Mouse (Mus musculus): ENCODE data around the gene Oas1a.
"Not testable (repeated sequence)": the region's sequence is repeated elsewhere in the genome, so short reads cannot be mapped to it uniquely, and the experiment has no call there.

The Oas1a gene

GRCm38 (mm10) chr5:120892243-120892660 lies 15.1 kb downstream of the Oas1a start:
- DNase-seq = no peak

GRCm38 (mm10) chr5:120891566-120892242 lies 15.6 kb downstream of the Oas1a start:
- not testable (repeated sequence) for DNase-seq

DNA sequence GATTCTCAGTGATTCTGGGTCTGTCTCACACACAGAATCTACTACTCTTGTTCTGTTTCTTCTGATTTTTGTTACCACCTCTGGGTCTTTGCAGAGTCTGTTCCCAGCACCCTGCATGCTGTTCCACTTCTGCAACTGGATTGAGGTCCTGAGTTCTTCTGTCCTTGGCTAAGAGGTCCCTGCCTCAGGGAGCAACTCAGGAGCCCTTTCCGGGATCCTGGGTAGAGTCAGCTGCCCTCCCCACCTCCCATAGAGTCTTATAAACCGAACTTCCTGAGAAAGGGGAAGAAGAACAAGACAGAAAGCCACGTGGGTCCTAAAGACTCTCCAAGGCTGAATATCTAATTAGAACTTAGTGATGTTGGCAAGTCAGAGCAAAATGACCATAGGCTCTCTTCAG lies 16.3 kb downstream of the Oas1a start:
- no peak for DNase-seq

- no peak for DNase-seq
Measured at GRCm38 (mm10) chr5:120890026-120890425, 17.3 kb downstream of the Oas1a start.

DNA sequence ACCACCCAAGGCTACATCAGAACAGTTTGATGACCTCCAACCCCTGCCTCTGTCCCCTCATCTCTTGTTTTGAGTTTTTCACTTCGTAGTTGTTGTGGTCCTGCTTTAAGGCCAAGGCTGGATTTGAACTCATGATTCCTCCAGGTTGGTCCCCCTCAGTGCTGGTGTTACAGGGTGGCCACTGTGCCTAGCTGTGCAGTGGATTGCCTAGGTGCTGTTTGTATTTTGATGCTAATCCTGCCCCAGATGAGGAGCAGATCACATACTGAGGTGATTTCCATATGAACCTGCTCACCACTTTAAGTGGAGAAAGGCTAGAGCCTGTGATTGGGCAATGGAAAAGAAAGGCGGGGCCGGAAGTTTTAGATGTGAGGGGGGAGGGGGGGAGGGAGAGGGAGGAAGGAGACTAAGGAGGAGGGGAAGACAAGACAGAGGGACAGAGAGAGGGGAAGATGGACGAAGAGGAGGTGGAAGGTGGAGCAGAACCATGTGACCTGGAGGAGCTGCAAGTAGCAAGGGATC lies 19.0 kb downstream of the Oas1a start:
- not testable (repeated sequence) for DNase-seq

DNA sequence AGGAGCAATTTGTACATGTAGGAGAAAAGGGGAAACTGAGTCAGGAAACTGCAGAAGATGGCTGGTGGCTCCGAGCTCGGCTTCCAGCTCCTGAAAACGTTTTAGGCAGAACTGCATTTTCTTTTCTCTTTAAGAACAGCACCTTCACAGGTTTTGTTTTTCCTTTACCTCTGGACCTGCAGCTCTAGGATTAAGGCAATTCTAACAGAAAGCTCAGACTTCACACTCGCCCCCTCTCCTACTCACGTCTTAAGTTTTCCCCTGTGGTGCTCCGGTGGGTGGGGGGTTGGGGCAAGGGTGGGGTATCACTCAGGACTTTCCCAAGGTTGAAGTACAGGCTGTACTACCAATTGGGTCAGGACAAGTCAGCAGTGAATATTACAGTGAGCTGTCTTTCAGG lies 19.5 kb downstream of the Oas1a start:
- no peak for DNase-seq

DNA sequence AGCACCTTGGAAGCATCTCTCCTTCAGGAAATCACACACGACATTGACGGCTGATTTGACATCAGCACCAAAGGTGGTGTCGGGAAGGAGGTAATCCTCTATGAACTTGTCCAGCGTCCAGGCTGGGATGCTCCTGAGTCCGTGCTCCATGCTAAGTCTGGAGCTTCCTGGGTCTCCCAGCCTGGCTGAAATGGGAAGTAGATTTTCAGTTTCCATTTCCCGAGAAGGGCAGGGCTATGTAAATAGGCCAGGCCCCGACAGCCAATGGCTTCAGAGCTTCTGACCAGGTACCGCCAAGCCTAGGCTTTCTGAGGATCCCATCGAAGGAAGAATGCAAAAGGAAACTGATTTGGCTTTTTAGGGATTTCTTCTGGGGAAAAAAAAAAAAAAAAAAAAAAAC lies 19.9 kb downstream of the Oas1a start, which contains the start of gene Oas1g:
Gene Oas1g (minus strand): TSS at position 201 of the 400 bp plus-strand sequence.
- not testable (repeated sequence) for DNase-seq

GRCm38 (mm10) chr5:120881681-120882080 lies 25.6 kb downstream of the Oas1a start:
- not testable (repeated sequence) for DNase-seq

DNA sequence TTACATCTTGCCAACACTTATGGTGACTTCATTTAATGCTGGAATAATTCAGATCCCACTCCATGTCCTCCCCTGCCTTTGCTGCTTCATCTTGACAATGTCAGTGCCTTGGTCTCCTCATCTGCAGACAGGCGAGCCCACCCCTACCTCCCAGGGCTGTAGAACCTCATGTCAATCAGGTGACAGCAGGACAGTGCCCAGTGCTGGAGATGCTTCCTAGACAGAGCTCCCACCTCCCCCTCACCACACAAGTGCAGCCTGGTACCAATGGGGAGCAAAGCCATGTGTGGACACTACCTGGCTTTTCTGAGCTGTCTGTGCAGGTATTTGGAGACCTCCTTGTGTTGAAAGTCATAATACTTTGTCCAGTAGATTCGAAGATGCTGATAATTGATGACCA lies 28.5 kb downstream of the Oas1a start:
- peak in 1 of 2 experiments; percentile 5 for DNase-seq

DNA sequence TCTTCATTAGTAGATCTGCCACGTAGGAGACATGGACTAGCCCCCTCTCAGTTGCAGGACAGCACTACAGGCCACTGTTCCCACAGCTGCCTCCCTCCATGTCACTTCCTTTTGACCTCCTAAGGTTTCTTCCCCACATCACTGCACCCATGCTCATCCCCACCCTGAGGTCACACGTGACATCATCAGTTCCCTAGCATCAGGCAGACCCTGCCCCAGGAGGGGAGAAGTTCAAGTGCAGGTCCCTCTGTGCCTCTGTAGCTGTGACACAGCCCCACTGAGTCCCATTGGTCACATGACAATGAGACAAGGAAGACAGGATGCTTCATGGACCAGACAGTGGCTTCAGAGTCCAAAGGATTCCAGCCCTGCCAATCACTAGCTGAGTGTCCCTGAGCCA lies 29.9 kb downstream of the Oas1a start:
- DNase-seq = not testable (repeated sequence)

- peak; percentile 25 to 57 for DNase-seq
Measured at GRCm38 (mm10) chr5:120876839-120877238, 30.5 kb downstream of the Oas1a start.

- DNase-seq = no peak
Measured at GRCm38 (mm10) chr5:120871469-120871868, 35.9 kb downstream of the Oas1a start.

- DNase-seq = peak in 1 of 2 experiments; percentile 4
Measured at GRCm38 (mm10) chr5:120870782-120871181, 36.5 kb downstream of the Oas1a start.

GRCm38 (mm10) chr5:120870081-120870480 lies 37.2 kb downstream of the Oas1a start:
- DNase-seq = no peak

DNA sequence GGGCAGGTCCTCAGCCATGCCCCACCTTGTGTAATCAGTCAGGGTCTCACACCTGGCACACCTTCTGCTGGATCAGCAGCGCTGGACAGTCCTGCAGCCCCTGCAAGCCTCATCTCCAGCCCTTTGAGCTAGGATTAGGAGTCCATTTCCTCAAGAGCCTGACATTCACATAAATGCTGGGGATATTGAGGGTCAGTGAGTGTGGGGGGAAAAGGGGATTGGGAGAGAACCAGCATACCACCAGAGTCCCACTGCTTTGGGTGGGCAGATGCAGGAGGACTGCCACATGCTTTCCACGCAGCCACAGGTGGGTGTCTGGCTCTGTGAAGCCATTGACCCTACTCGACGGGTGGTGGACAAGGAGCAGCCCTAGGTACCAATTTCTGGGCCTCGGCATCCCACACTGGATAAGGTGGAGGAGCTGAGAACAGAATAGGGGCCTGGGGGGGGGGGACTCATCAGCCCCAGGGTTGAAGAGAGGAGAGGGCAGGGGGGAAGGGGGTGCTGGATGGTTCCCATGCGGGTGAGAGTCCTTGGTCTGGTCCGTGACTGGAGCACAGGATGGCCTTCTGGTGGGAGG lies 37.8 kb downstream of the Oas1a start:
- DNase-seq = no peak

DNA sequence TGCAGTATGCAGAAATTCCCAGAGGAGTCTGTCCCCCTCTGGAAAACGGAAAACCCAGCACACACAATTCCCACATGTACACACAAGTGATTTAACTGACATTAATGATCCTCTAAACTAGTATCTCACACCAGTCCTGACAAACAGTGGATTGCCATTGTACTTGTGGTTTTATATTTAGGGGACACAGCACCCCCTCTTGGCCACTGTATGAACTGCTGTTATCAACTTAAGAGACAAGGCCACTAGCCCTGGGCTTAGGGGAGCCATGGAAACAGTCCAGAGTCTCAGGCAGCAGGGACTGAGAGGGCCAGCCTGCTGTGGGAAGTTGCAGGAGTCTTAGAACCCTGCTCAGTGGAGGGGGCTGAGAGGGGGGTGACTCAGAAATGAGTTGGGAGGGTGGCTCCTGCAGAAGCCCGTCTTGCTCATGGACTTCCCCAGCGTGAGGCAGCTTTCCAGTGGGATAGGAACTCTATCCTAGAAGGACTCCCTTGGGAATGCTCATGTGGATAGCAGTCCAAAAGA lies 41.9 kb downstream of the Oas1a start:
- DNase-seq = peak in 1 of 2 experiments; percentile 47

DNA sequence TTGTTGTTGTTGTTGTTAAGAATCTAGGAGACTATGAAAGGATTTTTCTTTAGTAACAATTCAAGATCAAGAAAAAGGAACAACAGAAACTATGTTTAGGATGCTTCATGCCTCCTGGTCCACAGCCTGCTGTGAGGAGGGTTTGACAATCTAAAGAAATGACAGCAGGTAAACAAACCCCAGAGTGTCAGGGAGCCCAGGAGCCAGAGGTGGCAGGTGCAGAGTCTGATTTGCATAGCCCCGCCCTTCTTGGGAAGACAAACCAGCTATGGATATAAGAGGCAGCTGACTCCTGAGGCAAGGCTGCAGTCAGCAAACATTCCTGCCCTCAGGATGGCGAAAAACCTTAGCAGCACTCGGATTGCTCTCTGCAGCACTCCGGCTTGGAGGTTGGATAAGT lies 46.2 kb downstream of the Oas1a start, which contains the start of gene Oas1h:
Gene Oas1h (plus strand): TSS at position 301 of the 400 bp plus-strand sequence.
- DNase-seq = no peak

DNA sequence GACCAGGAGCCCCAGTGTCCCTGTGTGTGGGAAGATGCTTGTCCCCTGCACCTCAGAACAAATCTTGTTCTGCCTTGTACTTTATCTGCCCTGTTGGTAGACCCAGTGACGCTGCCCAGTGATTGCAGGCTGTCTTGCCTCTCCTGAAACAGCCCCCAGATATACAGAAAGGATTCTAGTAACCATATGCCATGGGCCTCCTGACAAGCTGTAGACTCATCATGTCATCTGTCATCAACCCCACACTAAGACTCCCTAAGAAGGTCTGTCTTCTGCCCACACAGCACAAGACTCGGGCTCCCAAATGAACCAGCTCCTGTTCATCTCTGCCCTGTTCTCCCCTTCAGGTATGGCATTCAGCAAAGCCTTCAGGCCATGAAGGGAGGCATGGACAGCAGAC lies 48.1 kb downstream of the Oas1a start:
- peak in 1 of 2 experiments; percentile 50 for DNase-seq

- peak; percentile 52 to 71 for DNase-seq
Measured at GRCm38 (mm10) chr5:120849601-120850136, 57.7 kb downstream of the Oas1a start.

DNA sequence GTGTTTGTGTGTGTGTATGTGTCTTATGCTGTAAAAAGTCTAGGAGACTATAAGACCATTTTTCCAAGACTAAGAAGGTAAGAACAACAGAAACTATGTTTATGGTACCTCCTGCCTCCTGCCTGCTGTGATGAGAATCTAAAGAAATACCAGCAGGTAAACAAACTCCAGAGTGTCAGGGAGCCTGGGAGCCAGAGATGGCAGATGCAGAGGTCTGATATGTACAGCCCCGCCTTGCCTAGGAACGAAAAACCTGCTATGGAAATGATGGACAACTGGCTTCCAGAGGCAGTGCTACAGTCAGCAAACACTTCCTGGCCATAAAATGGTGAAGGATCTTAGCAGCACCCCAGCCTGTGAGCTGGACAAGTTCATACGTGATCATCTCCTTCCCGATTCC lies 60.3 kb downstream of the Oas1a start, which contains the start of gene Oas1f:
Gene Oas1f (plus strand): TSS at position 301 of the 400 bp plus-strand sequence.
- DNase-seq = no peak

Measured in cerebellum, postnatal 14 days (tissue).